Mouse (Mus musculus): Measurements from ENCODE around the gene Gse1. TPM values are rescaled to one million over a fixed set of nuclear protein-coding genes. Genes with fewer than 3 reads are reported as not detected.

The Gse1 gene
- polyA plus RNA-seq (2014; fragmentation: Illumina TruSeq; extraction: RNeasy Lipid Tissue Mini Kit (QIAGEN cat#74804); ENCODE audit: low read depth, low replicate concordance), result 19.5 TPM

DNA sequence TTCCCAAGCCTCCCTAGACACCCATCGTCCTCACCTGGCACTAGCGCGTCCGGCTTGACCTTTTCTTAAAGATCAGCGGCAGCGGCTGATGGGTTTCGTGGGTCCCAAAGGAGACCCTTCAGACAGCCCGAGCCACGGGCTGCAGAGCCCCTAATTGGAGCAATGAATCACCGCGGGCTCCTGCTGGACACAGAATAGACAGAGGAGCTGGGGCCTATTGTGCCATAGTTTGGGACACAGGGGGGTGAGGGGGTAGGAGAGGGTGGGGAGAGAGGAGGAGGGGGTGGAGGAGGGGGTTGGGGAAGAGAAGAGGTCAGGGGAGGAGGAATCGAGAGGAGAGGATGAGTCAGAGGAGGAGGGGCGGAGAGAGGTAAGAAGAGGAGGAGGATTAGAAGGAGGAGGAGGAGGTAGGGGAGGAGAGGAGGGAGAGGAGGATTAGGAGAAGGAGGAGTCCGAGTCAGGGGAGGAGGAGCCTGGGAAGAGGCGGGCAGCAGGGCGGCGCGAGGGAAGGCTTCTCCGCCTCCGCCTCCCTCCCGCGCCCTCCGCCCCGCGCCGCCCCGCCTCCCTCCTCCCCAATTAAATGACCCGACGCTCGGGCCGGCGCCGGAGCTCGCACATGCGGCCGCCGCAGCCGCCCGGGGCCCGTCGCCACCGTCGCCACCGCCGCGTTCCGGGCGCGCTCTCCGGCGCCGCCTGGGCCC is at the start of gene Gse1:
TSS of gene Gse1 (plus strand) at position 566 of the 701 bp plus-strand sequence.

DNA sequence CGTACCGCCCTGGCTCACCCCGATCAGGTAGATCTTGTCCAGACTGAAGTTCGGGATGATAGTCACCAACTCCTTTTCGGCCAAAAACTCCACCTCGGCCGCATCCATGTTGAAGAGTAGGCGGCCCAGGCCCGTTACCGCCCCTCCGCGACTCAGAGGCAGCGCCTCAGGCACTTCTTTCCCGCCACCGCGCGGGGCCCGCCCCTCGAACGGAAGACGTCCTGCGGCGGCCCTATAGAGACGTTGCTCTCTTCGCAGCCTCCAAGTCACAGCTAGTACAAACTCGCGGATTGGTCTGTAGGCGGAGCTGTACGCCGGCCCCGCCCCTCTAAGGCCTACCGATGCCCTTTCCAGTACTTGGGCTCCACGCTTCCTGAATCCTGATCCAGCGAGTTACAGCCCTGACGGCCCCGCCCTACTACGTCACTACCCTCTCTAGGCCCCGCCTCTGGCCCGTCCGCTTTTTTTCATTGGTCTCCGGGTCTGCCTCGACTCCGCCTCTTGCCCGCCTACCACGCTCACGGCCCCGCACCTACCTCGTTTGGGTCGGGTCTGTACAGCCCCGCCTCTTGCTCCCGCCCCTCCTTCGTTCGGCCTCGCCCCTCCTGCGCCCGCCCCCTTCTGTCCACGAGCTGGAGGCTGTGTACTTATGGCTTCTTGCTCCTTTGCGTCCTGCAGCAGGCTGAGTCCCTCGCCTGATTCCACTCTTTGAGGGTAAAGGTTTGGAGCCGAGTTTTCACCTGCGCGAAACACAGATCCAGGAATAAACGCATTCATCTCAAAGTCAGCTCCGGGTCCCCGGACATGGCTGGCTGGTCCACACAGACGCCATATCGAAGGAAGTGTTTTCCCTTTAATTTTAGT is 360.9 kb downstream of the Gse1 start, which contains the start of gene Gins2:
TSS of gene Gins2 (minus strand) at position 397 of the 864 bp plus-strand sequence.

Other genes starting within 250 kb of the Gse1 start
- gene Crispld2, start 236.0 kb upstream of the Gse1 start, polyA plus RNA-seq (2014; fragmentation: Illumina TruSeq; extraction: RNeasy Lipid Tissue Mini Kit (QIAGEN cat#74804); ENCODE audit: low read depth, low replicate concordance), result 46.3 TPM
- gene Zdhhc7, start 127.0 kb upstream of the Gse1 start, polyA plus RNA-seq (2014; fragmentation: Illumina TruSeq; extraction: RNeasy Lipid Tissue Mini Kit (QIAGEN cat#74804); ENCODE audit: low read depth, low replicate concordance), result 24.4 TPM
- gene 6430548M08Rik, start 114.3 kb upstream of the Gse1 start, polyA plus RNA-seq (2014; fragmentation: Illumina TruSeq; extraction: RNeasy Lipid Tissue Mini Kit (QIAGEN cat#74804); ENCODE audit: low read depth, low replicate concordance), result 19.9 TPM
- 1.2 TPM for gene Fam92b, start 51.0 kb upstream of the Gse1 start, polyA plus RNA-seq (2014; fragmentation: Illumina TruSeq; extraction: RNeasy Lipid Tissue Mini Kit (QIAGEN cat#74804); ENCODE audit: low read depth, low replicate concordance)

All from adipose tissue, adult 10 weeks (tissue).